Mouse (Mus musculus): ENCODE results near the gene Rhbdd1. TPM values are rescaled to one million over a fixed set of nuclear protein-coding genes. Genes with fewer than 3 reads are reported as not detected.

The Rhbdd1 gene
- polyA plus RNA-seq, 1 experiment, result 12.8 TPM

DNA sequence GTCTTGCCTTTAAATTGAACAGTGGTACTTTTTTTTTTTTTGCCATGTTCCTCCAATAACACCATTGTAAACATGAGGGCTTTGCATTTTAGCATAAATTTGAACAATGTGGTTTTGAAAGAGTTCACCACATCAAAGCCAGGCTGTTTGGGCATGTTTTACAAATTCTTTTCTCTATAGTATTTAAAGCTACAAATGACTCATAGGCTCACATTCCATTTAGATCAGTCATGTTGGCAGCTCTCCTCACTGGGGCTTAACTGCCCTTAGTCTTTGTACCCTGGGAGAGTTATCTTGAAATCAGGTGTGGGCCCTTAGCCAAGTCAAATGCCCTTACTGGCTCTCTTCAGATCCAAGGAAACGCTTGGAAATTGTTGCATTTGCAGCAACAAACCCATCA lies 112.8 kb downstream of the Rhbdd1 start:
- Histone ChIP-seq H3K4me1 (ENCODE audit: control insufficient read depth, insufficient read depth, low read length) (peaks cover 4% of the 10 kb centered on the region; the same call in 1 of the 2 replicates), H3K36me3 (ENCODE audit: control insufficient read depth, insufficient read depth, low read length) (no peaks in the 10 kb centered on the region), H3K4me3 (ENCODE audit: insufficient read depth, low read depth, low read length) (no peak overlapping the region), H3K27ac (ENCODE audit: insufficient read depth, low read depth, low read length) (no peak overlapping the region), H3K27me3 (replicated peaks; ENCODE audit: control insufficient read depth, insufficient read depth, low read length) (no peaks in the 10 kb centered on the region)
- WGBS, result 10% methylated on average over 1 of the region's 1 CpGs
- peak; percentile 86 for DNase-seq
- no peak for TF ChIP-seq CTCF (conservative IDR thresholded peaks at IDR 0.05; ENCODE audit: insufficient read depth, insufficient read length, low read depth, low read length)

GRCm38 (mm10) chr1:82432919-82433648 lies 116.8 kb downstream of the Rhbdd1 start:
- Histone ChIP-seq H3K4me3 (ENCODE audit: insufficient read depth, low read depth, low read length) (no peak overlapping the region), H3K27ac (ENCODE audit: insufficient read depth, low read depth, low read length) (no peak overlapping the region), H3K27me3 (replicated peaks; ENCODE audit: control insufficient read depth, insufficient read depth, low read length) (no peaks in the 10 kb centered on the region), H3K36me3 (ENCODE audit: control insufficient read depth, insufficient read depth, low read length) (no peaks in the 10 kb centered on the region), H3K4me1 (ENCODE audit: control insufficient read depth, insufficient read depth, low read length) (no peaks in the 10 kb centered on the region; the same call in 1 of the 2 replicates)
- WGBS, result 57% methylated on average over 15 of the region's 15 CpGs
- DNase-seq, result peak; percentile 81
- TF ChIP-seq CTCF (conservative IDR thresholded peaks at IDR 0.05; ENCODE audit: insufficient read depth, insufficient read length, low read depth, low read length), result peak; percentile 84
- TF ChIP-seq POLR2A (IDR thresholded peaks at IDR 0.05; ENCODE audit: low read depth, low read length), result no peak

DNA sequence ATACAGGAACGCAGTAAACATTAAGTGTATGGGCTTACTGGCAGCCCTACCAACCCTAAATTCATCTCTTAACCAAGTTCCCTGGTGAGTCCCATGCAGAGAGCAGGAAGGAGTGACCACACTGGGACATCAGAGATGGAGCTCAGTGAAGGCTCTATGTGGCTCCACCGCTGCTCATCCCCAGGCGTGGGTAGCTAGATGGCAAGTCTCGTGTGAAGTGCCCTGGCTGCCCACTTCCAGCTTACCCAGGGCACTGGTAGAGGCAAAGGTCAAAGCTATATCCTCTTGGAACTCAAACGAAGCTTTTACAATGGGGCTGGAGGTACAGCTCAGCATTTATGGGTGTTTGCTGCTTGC lies 117.4 kb downstream of the Rhbdd1 start:
- TF ChIP-seq CTCF (conservative IDR thresholded peaks at IDR 0.05; ENCODE audit: insufficient read depth, insufficient read length, low read depth, low read length) (no peak), POLR2A (IDR thresholded peaks at IDR 0.05; ENCODE audit: low read depth, low read length) (no peak)
- Histone ChIP-seq H3K36me3 (ENCODE audit: control insufficient read depth, insufficient read depth, low read length) (no peaks in the 10 kb centered on the region), H3K4me1 (ENCODE audit: control insufficient read depth, insufficient read depth, low read length) (no peaks in the 10 kb centered on the region; the same call in 1 of the 2 replicates), H3K27me3 (replicated peaks; ENCODE audit: control insufficient read depth, insufficient read depth, low read length) (no peaks in the 10 kb centered on the region), H3K27ac (ENCODE audit: insufficient read depth, low read depth, low read length) (no peak overlapping the region), H3K4me3 (ENCODE audit: insufficient read depth, low read depth, low read length) (no peak overlapping the region)
- 74% methylated on average over 5 of the region's 5 CpGs for WGBS
- DNase-seq, result no peak

DNA sequence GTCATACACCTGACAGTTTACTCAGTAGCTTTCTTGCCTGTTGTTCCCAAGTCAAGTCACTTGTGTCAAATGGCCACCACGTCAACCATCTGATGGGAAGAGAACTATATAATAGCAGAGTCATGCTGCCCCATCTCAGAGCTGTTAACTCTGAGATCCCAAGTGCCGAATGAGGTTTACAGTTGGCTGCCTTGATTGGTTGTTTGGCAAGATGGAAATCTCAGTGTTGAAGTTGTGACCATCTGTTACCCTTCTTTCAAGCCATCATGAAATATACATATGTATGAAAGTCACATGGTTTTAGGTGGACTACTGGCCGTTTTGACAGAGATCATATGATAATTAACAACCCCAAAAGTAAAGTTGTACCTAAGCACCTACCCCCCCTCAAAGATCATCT lies 121.0 kb downstream of the Rhbdd1 start:
- H3K4me1 ChIP-seq (ENCODE audit: control insufficient read depth, insufficient read depth, low read length), result no peaks in the 10 kb centered on the region
- no peak overlapping the region for H3K27ac ChIP-seq (ENCODE audit: insufficient read depth, low read depth, low read length)
- DNase-seq, result no peak
- TF ChIP-seq CTCF (conservative IDR thresholded peaks at IDR 0.05; ENCODE audit: insufficient read depth, insufficient read length, low read depth, low read length) (no peak), POLR2A (IDR thresholded peaks at IDR 0.05; ENCODE audit: low read depth, low read length) (no peak)
- H3K36me3 ChIP-seq (ENCODE audit: control insufficient read depth, insufficient read depth, low read length), result no peaks in the 10 kb centered on the region
- no peak overlapping the region for H3K4me3 ChIP-seq (ENCODE audit: insufficient read depth, low read depth, low read length)
- H3K27me3 ChIP-seq (replicated peaks; ENCODE audit: control insufficient read depth, insufficient read depth, low read length), result no peaks in the 10 kb centered on the region
- WGBS, result 70% methylated on average over 3 of the region's 3 CpGs

- 28% methylated on average over 1 of the region's 1 CpGs for WGBS
- no peak for DNase-seq
- Histone ChIP-seq H3K4me3 (ENCODE audit: insufficient read depth, low read depth, low read length) (no peak overlapping the region), H3K27me3 (replicated peaks; ENCODE audit: control insufficient read depth, insufficient read depth, low read length) (no peaks in the 10 kb centered on the region), H3K4me1 (ENCODE audit: control insufficient read depth, insufficient read depth, low read length) (no peaks in the 10 kb centered on the region), H3K36me3 (ENCODE audit: control insufficient read depth, insufficient read depth, low read length) (no peaks in the 10 kb centered on the region), H3K27ac (ENCODE audit: insufficient read depth, low read depth, low read length) (no peak overlapping the region)
- no peak for TF ChIP-seq CTCF (conservative IDR thresholded peaks at IDR 0.05; ENCODE audit: insufficient read depth, insufficient read length, low read depth, low read length)
- no peak for TF ChIP-seq POLR2A (IDR thresholded peaks at IDR 0.05; ENCODE audit: low read depth, low read length)
Measured at GRCm38 (mm10) chr1:82440123-82440522, 123.9 kb downstream of the Rhbdd1 start.

- no peaks in the 10 kb centered on the region for H3K27me3 ChIP-seq (replicated peaks; ENCODE audit: control insufficient read depth, insufficient read depth, low read length)
- 53% methylated on average over 4 of the region's 4 CpGs for WGBS
- no peak for DNase-seq
- H3K4me1 ChIP-seq (ENCODE audit: control insufficient read depth, insufficient read depth, low read length), result no peaks in the 10 kb centered on the region
- no peak overlapping the region for H3K27ac ChIP-seq (ENCODE audit: insufficient read depth, low read depth, low read length)
- H3K4me3 ChIP-seq (ENCODE audit: insufficient read depth, low read depth, low read length), result no peak overlapping the region
- no peak for TF ChIP-seq CTCF (conservative IDR thresholded peaks at IDR 0.05; ENCODE audit: insufficient read depth, insufficient read length, low read depth, low read length)
- no peak for TF ChIP-seq POLR2A (IDR thresholded peaks at IDR 0.05; ENCODE audit: low read depth, low read length)
- H3K36me3 ChIP-seq (ENCODE audit: control insufficient read depth, insufficient read depth, low read length), result no peaks in the 10 kb centered on the region
Measured at GRCm38 (mm10) chr1:82443517-82443916, 127.3 kb downstream of the Rhbdd1 start.

DNA sequence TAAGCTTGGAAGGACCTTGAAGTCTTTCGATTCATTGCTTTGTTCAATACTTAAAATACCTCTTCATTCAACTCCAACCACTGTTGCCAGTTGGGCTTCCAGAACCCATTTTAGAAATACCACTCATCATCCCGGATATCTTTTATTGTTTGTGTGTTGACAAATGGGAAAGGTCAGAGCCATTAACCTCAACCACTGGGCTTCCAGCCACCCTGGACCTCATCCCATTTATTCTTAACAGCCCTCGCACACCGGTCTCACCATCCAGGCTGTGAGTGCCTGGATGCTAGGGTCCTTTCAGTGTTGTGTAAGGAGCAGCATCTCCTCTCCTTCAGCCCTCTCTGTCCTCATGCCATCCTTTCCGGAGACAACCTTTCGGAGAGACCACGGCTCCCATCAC lies 129.8 kb downstream of the Rhbdd1 start:
- peak; percentile 71 for DNase-seq
- H3K4me1 ChIP-seq (ENCODE audit: control insufficient read depth, insufficient read depth, low read length), result no peaks in the 10 kb centered on the region
- peaks cover 2% of the 10 kb centered on the region for H3K36me3 ChIP-seq (ENCODE audit: control insufficient read depth, insufficient read depth, low read length)
- H3K27ac ChIP-seq (ENCODE audit: insufficient read depth, low read depth, low read length), result no peak overlapping the region
- 65% methylated on average over 7 of the region's 7 CpGs for WGBS
- TF ChIP-seq CTCF (conservative IDR thresholded peaks at IDR 0.05; ENCODE audit: insufficient read depth, insufficient read length, low read depth, low read length) (no peak), POLR2A (IDR thresholded peaks at IDR 0.05; ENCODE audit: low read depth, low read length) (no peak)
- no peaks in the 10 kb centered on the region for H3K27me3 ChIP-seq (replicated peaks; ENCODE audit: control insufficient read depth, insufficient read depth, low read length)
- H3K4me3 ChIP-seq (ENCODE audit: insufficient read depth, low read depth, low read length), result no peak overlapping the region
